Mouse (Mus musculus) C2C12 (cell line): ENCODE measurements around the gene Inpp5b. TPM values are rescaled to one million over a fixed set of nuclear protein-coding genes. Genes with fewer than 3 reads are reported as not detected.

ENCODE experiments used
- H3K27me3 ChIP-seq: one replicate; pipeline ENCODE4 v1.6.1; 2011; ENCODE audit not compliant: control insufficient read depth, insufficient read depth, insufficient read length
- H3K36me3 ChIP-seq: one replicate; pipeline ENCODE4 v1.6.1; 2011; ENCODE audit not compliant: control insufficient read depth, insufficient read depth
- H3K4me3 ChIP-seq: one replicate; pipeline ENCODE4 v1.5.1; 2011; ENCODE audit warnings: mild to moderate bottlenecking, control low read depth; ENCODE audit not compliant: poor library complexity, insufficient read depth, severe bottlenecking
- H3K79me2 ChIP-seq: one replicate; pipeline ENCODE4 v1.6.1; 2011; ENCODE audit not compliant: control insufficient read depth, insufficient read depth
- H3K79me3 ChIP-seq: one replicate; pipeline ENCODE4 v1.6.1; 2011; ENCODE audit warnings: low read depth, control low read depth
- H3ac ChIP-seq: one replicate; pipeline ENCODE3; 2011; ENCODE audit warnings: low read depth; ENCODE audit not compliant: control insufficient read depth, insufficient read length
- CEBPB ChIP-seq: IDR thresholded peaks from one replicate; pipeline ENCODE4 v1.6.1; 2011; ENCODE audit warnings: low read depth, mild to moderate bottlenecking, control low read depth, moderate library complexity
- CTCF ChIP-seq: IDR thresholded peaks from one replicate; pipeline ENCODE4 v1.5.1; 2011; ENCODE audit not compliant: control insufficient read depth, insufficient read depth, insufficient read length
- FOSL1 ChIP-seq: IDR thresholded peaks from one replicate; pipeline ENCODE4 v1.8.0; 2011; ENCODE audit warnings: mild to moderate bottlenecking, low read length; ENCODE audit not compliant: poor library complexity, insufficient read depth, severe bottlenecking
- MAX ChIP-seq: IDR thresholded peaks from one replicate; pipeline ENCODE4 v1.6.1; 2011; ENCODE audit warnings: mild to moderate bottlenecking, control low read depth
- MYOD1 ChIP-seq: IDR thresholded peaks from one replicate; pipeline ENCODE4 v1.6.1; 2011; ENCODE audit warnings: low read depth; ENCODE audit not compliant: control insufficient read depth, insufficient read length
- MYOG ChIP-seq: IDR thresholded peaks from one replicate; pipeline ENCODE4 v1.6.1; 2011; ENCODE audit not compliant: control insufficient read depth, insufficient read length; ENCODE audit errors: extremely low read depth
- USF1 ChIP-seq: IDR thresholded peaks from one replicate; pipeline ENCODE4 v1.6.1; 2011; ENCODE audit warnings: low read depth, mild to moderate bottlenecking, control low read depth, moderate library complexity
- polyA plus RNA-seq: library from polyadenylated mRNA; unstranded; fragments of >200 nt; fragmentation: generic; extraction: Trizol; gene quantifications from one replicate; pipeline ENCODE4 v1.2.1, GENCODE M21; 2012; ENCODE audit warnings: missing spikeins

Inpp5b gene
- polyA plus RNA-seq, 1 experiment, result 13.8 TPM

DNA sequence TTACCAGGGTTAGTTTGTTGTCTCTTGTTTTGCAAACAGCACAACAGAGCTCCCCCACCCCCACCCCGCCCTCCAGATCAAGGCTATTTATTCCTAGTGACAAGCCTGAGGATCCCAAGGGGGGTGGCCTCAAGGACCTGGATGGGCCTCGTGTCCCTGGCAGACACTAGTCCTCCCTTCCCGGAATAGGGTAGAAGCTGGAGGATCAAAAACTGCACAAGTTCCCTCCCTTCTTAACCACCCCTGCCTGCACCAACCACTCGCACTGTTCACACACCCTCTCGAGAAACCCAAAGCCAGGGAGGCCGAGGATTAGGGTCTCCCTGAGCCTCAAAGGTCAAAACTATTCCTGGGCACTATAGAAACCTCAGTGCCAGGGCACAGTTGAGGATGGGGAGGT is 41.9 kb upstream of the Inpp5b start:
- peaks cover 43% of the 10 kb centered on the region for H3K79me2 ChIP-seq
- peak overlapping the region; percentile 84 for H3K4me3 ChIP-seq
- TF ChIP-seq MYOD1 (no peak), USF1 (no peak), MAX (no peak), MYOG (no peak), CTCF (no peak), FOSL1 (no peak), CEBPB (no peak)
- peaks cover 38% of the 10 kb centered on the region for H3K79me3 ChIP-seq
- peak overlapping the region; percentile 65 for H3ac ChIP-seq
- no peaks in the 10 kb centered on the region for H3K27me3 ChIP-seq
- peaks cover 12% of the 10 kb centered on the region for H3K36me3 ChIP-seq

DNA sequence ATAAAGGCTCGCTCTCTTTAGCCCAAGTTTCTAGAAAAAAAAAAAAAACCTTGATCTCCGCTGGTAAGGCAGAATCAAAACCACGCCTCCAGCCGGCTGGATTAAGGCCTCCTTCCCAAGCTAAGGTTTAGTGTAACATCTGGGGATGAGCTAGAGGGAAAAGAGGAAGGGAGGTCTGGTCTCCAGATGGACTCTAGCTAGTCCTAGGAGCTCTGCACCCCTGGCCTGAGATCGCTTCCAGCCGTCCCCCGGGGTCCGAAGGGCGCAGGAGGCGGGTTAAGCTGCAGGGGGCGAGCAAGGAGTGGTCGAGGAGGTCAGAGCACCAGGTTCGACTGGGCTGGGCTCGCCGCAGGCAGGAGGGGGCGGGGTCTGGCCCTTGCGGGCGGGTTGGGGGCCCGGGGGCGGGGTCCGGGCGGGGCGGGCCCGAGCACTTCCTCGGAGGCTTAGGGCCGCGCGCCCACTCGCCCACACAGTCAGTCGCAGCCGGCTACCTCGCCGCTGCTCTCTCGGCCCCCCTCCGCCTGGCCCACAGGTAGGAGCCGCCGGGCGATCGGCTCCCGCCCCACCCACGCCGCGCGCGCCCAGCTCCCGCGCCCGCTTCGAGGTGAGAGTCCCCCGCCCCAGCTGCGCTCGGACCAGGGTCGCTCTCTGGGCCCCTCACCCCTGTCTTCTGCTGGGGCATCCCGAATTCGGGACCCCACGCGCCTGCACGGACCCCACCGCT is 41.2 kb upstream of the Inpp5b start, which contains the start of gene Fhl3:
Gene Fhl3 (plus strand): TSS at position 454 of the 724 bp plus-strand sequence.
- Histone ChIP-seq H3K36me3 (peaks cover 16% of the 10 kb centered on the region), H3K79me3 (peaks cover 44% of the 10 kb centered on the region), H3K79me2 (peaks cover 49% of the 10 kb centered on the region), H3K4me3 (peak within 1 kb of the TSS; percentile 84), H3K27me3 (no peaks in the 10 kb centered on the region), H3ac (peak within 1 kb of the TSS; percentile 94)
- no peak for TF ChIP-seq MAX
- TF ChIP-seq USF1, result no peak
- no peak for TF ChIP-seq MYOD1
- no peak for TF ChIP-seq CEBPB
- no peak for TF ChIP-seq CTCF

DNA sequence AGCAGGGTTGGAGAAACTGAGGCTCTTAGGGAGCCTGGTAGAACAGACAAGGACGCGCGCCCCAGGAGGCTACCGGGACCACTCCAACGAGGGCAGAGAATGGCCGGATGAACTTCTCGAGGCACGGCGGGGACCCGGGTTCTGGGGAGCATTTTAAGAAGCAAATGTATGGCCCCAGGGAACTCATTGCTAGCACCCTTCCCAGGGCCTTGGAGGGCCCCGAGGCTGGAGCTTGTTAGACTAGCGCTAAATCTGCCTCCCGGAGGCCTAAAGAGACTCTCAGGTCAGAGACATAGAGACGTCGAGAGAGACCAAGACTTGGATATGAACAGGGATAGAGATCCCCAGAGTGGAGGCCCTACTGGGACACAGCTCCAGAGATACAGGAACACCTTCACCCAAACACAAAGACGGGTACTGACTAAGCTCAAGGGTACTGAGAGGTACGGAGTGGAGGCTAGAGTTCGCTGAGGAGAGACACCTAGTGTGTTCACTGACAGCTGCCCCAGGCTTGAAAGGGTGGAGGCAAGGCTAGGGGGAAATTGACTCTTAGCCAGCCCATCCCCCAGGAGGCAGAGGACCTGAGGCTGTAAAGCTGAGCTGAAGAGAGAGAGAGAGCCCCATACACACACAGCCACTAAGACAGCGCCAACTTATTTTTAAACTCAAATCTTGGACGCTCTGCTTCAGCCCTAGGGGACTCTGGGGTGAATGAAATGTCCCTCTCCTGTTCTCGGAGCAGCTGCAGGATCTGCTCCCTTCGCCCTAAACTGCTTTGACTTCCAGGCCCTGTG is 40.4 kb upstream of the Inpp5b start:
- peak overlapping the region; percentile 94 for H3ac ChIP-seq
- H3K36me3 ChIP-seq, result peaks cover 25% of the 10 kb centered on the region
- no peak for TF ChIP-seq CTCF
- TF ChIP-seq MYOG, result no peak
- no peak for TF ChIP-seq CEBPB
- TF ChIP-seq USF1, result no peak
- no peak for TF ChIP-seq FOSL1
- TF ChIP-seq MYOD1, result no peak
- no peak for TF ChIP-seq MAX
- H3K79me2 ChIP-seq, result peaks cover 58% of the 10 kb centered on the region
- peak overlapping the region; percentile 84 for H3K4me3 ChIP-seq
- no peaks in the 10 kb centered on the region for H3K27me3 ChIP-seq
- peaks cover 52% of the 10 kb centered on the region for H3K79me3 ChIP-seq

DNA sequence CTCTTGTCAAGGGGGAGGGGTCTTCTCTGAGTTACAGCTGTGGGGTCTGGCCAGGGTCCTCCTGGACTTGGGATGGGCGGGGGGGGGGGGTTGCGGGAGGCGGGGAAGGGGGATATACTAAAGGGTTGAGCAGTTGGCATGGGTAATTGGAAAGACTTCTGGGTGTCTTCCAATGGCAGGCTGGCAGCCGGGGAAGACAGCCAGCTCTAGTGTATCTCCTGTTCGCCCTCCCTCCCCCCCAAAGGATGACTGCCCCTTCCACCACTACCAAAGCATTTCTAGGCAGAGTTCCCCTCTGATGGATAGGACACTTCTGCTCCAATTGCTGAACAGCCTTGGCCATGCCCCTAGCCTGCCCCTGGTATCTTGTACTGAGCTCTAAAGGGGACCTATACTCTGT is 39.7 kb upstream of the Inpp5b start:
- TF ChIP-seq MAX (no peak), USF1 (no peak), CTCF (no peak), MYOD1 (no peak), CEBPB (no peak), MYOG (no peak), FOSL1 (no peak)

DNA sequence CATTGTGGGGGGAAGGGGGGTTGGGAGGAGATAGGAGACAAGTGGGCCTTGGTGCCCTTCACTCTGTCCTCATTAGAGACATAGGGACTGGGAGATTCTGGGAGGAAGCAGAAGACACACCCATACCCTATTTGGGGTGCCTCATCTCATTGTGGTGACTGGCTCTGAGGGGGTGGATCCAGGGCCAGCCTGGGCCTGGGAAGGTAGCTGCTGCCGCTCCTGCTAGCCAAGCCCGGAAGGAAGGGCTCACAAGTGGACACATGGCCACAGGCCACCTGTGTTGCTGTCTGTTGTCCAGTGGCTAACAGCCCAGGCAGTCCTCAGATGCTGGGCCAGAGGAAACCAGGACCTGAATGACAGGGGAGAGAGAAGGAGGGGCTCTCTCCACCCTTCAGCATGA is 38.2 kb upstream of the Inpp5b start:
- Histone ChIP-seq H3K79me3 (peaks cover 65% of the 10 kb centered on the region), H3K79me2 (peaks cover 76% of the 10 kb centered on the region), H3K27me3 (no peaks in the 10 kb centered on the region), H3K4me3 (peak overlapping the region; percentile 62), H3K36me3 (peaks cover 44% of the 10 kb centered on the region), H3ac (peak overlapping the region; percentile 58)
- peak; percentile 28 for TF ChIP-seq MYOD1
- peak; percentile 59 for TF ChIP-seq MAX
- no peak for TF ChIP-seq CEBPB

More for the DNA sequence above, 39.7 kb upstream of the Inpp5b start:
- Histone ChIP-seq H3ac (peak overlapping the region; percentile 94), H3K79me3 (peaks cover 59% of the 10 kb centered on the region), H3K4me3 (peak overlapping the region; percentile 84), H3K27me3 (no peaks in the 10 kb centered on the region), H3K79me2 (peaks cover 64% of the 10 kb centered on the region), H3K36me3 (peaks cover 31% of the 10 kb centered on the region)
